Mouse (Mus musculus) Patski (cell line): ENCODE measurements around the gene Kcnc2. TPM values are rescaled to one million over a fixed set of nuclear protein-coding genes. Genes with fewer than 3 reads are reported as not detected.
A peak's percentile ranks its signal among the peaks of the same experiment; 100 is the strongest.

ENCODE experiments used
- ATAC-seq: fragments of 100-300 bp; one replicate; pipeline ENCODE4 v1.8.0; 2021
- CTCF ChIA-PET: fragments of 350-600 bp; sonication (Branson Sonifier 250); formaldehyde crosslinking; loops from one replicate; lab custom pipeline; 2022; ENCODE audit warnings: inconsistent platforms; lab: Charles Lee
- POLR2A ChIA-PET: fragments of 350-600 bp; sonication (Branson Sonifier 250); formaldehyde crosslinking; loops from one replicate; lab custom pipeline; 2022; ENCODE audit warnings: antibody characterized with exemption, inconsistent platforms; lab: Charles Lee
- DNase-seq: peaks from one replicate; pipeline ENCODE4 v3.0.0-alpha.2; 2011; ENCODE audit warnings: low read depth, low spot score
- H3K27me3 ChIP-seq: fragments of 371-371 bp; one replicate; pipeline ENCODE4 v1.5.1; 2021
- CTCF ChIP-seq: fragments of 100-300 bp; IDR thresholded peaks from one replicate; pipeline ENCODE4 v1.5.1; 2021
- in situ Hi-C: fragments of 300-500 bp; cut with MboI; formaldehyde crosslinking; loops from 3 replicates; pipeline ENCODE4 v1.11.1; 2018; ENCODE audit warnings: low pct_unique_long_range_greater_than_20kb, mixed read lengths
- polyA plus RNA-seq: library from polyadenylated mRNA; unstranded; gene quantifications from one replicate; pipeline ENCODE4 v1.2.3, GENCODE M21; 2021

Gene Kcnc2
- polyA plus RNA-seq, 1 experiment from 2014 or later, result 0.14 TPM

- CTCF ChIA-PET, result no interaction called here
- TF ChIP-seq CTCF, result no peak
- POLR2A ChIA-PET, result interaction anchor here (0.5 to 0.6 kb wide), 2 partner anchors 534 to 989 kb away, joined by 3 read pairs; no protein-coding TSS in a partner anchor
- in situ Hi-C loops, result no loop called here
- ATAC-seq (no peak), DNase-seq (no peak)
- no peaks in the 10 kb centered on the region for H3K27me3 ChIP-seq
These were observed 123.6 kb downstream of the Kcnc2 start for GRCm38 (mm10) chr10:112394399-112394970.

- POLR2A ChIA-PET, result no interaction called here
- TF ChIP-seq CTCF, result peak; percentile 65
- no peak for DNase-seq
- CTCF ChIA-PET, result no interaction called here
- H3K27me3 ChIP-seq, result no peaks in the 10 kb centered on the region
- ATAC-seq, result no peak
- in situ Hi-C loops, result no loop called here
These were observed 126.3 kb downstream of the Kcnc2 start for GRCm38 (mm10) chr10:112397194-112397593.

- ATAC-seq (peak; percentile 96), DNase-seq (peak; percentile 66)
- no peaks in the 10 kb centered on the region for H3K27me3 ChIP-seq
- ChIA-PET POLR2A (no interaction called here), CTCF (interaction anchor here (1.2 to 1.4 kb wide), 3 partner anchors 13 to 53 kb away, joined by 3 read pairs; no protein-coding TSS in a partner anchor)
- TF ChIP-seq CTCF, result no peak
- in situ Hi-C loops, result no loop called here
These were observed 129.9 kb downstream of the Kcnc2 start for GRCm38 (mm10) chr10:112400591-112401404.

GRCm38 (mm10) chr10:112409525-112409924 is 138.6 kb downstream of the Kcnc2 start:
- POLR2A ChIA-PET, result no interaction called here
- no peak for DNase-seq
- CTCF ChIA-PET, result no interaction called here
- ATAC-seq, result no peak
- in situ Hi-C loops, result no loop called here
- H3K27me3 ChIP-seq, result no peaks in the 10 kb centered on the region
- TF ChIP-seq CTCF, result no peak

- DNase-seq (peak; percentile 4), ATAC-seq (no peak)
- no peak for TF ChIP-seq CTCF
- no peaks in the 10 kb centered on the region for H3K27me3 ChIP-seq
- ChIA-PET CTCF (interaction anchor here (0.8 to 1.8 kb wide), 5 partner anchors 9 to 342 kb away, joined by 3 to 6 read pairs (median 3); no protein-coding TSS in a partner anchor), POLR2A (no interaction called here)
- in situ Hi-C loops, result no loop called here
These were observed 152.4 kb downstream of the Kcnc2 start for GRCm38 (mm10) chr10:112423327-112423726.

- H3K27me3 ChIP-seq, result peaks cover 6% of the 10 kb centered on the region
- POLR2A ChIA-PET, result no interaction called here
- TF ChIP-seq CTCF, result no peak
- DNase-seq (no peak), ATAC-seq (no peak)
- in situ Hi-C loops, result no loop called here
- CTCF ChIA-PET, result no interaction called here
These were observed 166.0 kb downstream of the Kcnc2 start for GRCm38 (mm10) chr10:112436950-112437349.

- no peaks in the 10 kb centered on the region for H3K27me3 ChIP-seq
- DNase-seq (no peak), ATAC-seq (no peak)
- ChIA-PET CTCF (no interaction called here), POLR2A (no interaction called here)
- no peak for TF ChIP-seq CTCF
- in situ Hi-C loops, result no loop called here
These were observed 173.7 kb downstream of the Kcnc2 start for GRCm38 (mm10) chr10:112444640-112445039.

GRCm38 (mm10) chr10:112450910-112451309 is 180.0 kb downstream of the Kcnc2 start:
- peak; percentile 38 for TF ChIP-seq CTCF
- in situ Hi-C loops, result no loop called here
- ChIA-PET CTCF (no interaction called here), POLR2A (no interaction called here)
- ATAC-seq (no peak), DNase-seq (no peak)
- H3K27me3 ChIP-seq, result no peaks in the 10 kb centered on the region

GRCm38 (mm10) chr10:112468689-112469384 is 197.9 kb downstream of the Kcnc2 start:
- H3K27me3 ChIP-seq, result no peaks in the 10 kb centered on the region
- ChIA-PET CTCF (no interaction called here), POLR2A (no interaction called here)
- ATAC-seq (no peak), DNase-seq (no peak)
- in situ Hi-C loops, result no loop called here
- no peak for TF ChIP-seq CTCF

- no peak for TF ChIP-seq CTCF
- no peak for DNase-seq
- peaks cover 3% of the 10 kb centered on the region for H3K27me3 ChIP-seq
- in situ Hi-C loops, result no loop called here
- ATAC-seq, result no peak
- POLR2A ChIA-PET, result no interaction called here
- CTCF ChIA-PET, result no interaction called here
These were observed 203.3 kb downstream of the Kcnc2 start for GRCm38 (mm10) chr10:112474122-112474810.
